Mouse (Mus musculus) thymus, postnatal 10 days (tissue): Measurements from ENCODE around the gene As3mt.

Experiments used
- DNase-seq, 2 experiments: peaks; one replicate each; pipeline ENCODE4 v3.0.0; 2021; ENCODE audit warnings: low spot score in 2 of 2

The As3mt gene

GRCm38 (mm10) chr19:46707296-46708151, at the start of gene As3mt:
Gene As3mt, plus strand, starts transcription at chr19:46707458.
- peak; percentile 52 to 66 for DNase-seq

- DNase-seq = no peak
These were observed 48.9 kb upstream of the As3mt start for GRCm38 (mm10) chr19:46658348-46658747.

GRCm38 (mm10) chr19:46658851-46659250, 48.4 kb upstream of the As3mt start:
- no peak for DNase-seq

GRCm38 (mm10) chr19:46661511-46661910, 45.7 kb upstream of the As3mt start:
- DNase-seq = no peak

DNA sequence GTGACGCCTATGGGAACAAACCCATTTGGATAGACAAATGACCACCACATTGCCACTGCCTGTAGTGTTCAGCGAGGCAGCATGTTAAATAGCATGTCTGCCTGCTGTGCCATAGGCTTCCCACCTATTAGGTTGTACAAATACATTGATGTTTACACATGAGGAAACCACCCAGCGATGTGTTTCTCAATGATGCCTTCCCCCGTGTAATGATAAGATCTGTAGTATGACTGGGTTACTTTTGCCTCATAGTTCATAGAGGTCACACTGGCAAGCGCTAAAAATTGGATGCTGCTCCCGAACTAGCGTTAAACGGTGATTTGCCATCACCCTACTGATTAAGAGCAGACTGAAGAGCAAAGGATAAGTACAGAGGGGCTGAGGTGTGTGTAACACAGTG, 45.0 kb upstream of the As3mt start:
- DNase-seq = no peak

GRCm38 (mm10) chr19:46662784-46663183, 44.5 kb upstream of the As3mt start:
- no peak for DNase-seq

GRCm38 (mm10) chr19:46665474-46665873, 41.8 kb upstream of the As3mt start:
- no peak for DNase-seq

DNA sequence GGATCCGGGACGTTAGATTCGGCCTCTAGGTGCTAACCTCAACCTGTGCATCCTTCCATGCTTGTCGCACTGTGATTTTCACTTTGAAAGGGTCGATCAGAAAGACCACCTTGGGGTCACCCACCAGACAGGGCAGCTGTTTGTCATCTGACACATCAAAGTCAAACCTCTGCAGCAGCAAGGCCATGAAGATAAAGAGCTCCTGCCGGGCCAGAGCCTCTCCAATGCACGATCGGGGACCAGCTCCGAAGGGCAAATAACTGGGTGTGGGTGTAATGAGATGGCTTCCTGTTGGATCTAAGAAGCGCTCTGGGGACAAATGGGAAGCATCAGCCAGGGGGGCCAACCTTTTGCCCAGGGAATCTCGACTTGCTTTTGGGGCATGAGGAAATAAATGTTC, 40.0 kb upstream of the As3mt start:
- DNase-seq = no peak

DNA sequence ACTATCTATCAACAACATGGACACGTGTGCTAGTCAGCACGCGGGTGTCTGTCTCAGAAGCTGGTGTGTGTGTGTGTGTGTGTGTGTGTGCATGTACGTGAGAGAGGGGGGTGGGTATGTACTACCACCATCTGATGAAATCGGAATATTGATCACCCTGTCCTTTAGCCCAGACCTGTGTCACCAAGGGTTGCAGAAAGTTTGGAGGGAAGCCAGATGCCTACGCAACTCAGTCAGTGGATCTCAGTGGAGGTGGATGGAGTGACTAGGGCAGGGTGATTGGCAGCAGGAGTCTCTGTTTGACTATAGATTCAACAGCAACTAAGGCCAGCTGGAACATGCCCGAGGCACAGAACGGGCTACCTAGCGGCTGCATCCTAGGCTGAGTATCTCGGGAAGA, 39.0 kb upstream of the As3mt start:
- no peak for DNase-seq

GRCm38 (mm10) chr19:46669802-46670201, 37.5 kb upstream of the As3mt start:
- DNase-seq = no peak

DNA sequence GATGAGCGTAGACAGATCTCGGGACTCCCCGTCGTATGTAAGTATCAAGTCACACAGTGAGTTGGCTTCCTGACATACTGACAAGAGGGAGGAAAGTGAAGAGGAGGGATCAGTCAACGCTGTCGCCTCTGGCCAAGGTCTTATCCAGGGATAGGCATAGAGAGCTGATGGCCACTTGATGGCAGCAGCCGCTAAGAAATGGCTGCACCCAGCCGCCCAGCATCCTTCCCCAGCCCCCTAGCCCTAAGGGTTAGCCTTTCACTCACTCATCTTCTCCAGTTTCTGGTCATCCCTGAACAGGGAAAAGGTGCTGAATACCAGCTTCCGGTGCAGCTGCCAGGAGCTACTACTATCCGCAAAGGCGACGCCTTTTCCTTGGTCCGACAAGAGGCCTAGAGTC, 36.6 kb upstream of the As3mt start:
- peak; percentile 18 to 57 for DNase-seq

- no peak for DNase-seq
These were observed 34.4 kb upstream of the As3mt start, which contains the start of gene Cyp17a1 for GRCm38 (mm10) chr19:46672766-46673418. Gene Cyp17a1, minus strand, starts transcription at chr19:46673172.

DNA sequence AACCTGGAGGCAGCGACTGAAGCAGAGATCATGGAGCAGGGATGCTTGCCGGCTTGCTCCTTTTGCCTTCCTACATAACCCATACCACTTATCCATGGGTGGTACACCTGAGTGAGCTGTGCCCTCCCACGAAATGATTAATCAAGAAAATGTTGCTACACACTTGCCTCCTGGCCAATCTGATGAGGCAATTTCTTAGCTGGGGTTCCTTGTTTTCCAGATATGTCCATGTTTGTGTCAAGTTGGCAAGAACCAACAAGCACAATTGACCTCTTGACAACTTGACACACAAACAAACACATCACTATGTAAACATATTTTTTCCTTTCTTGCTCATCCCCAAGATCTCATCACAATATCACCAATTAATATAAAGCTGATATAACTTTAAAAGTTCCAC, 31.6 kb upstream of the As3mt start:
- DNase-seq = no peak

GRCm38 (mm10) chr19:46679720-46680383, 27.4 kb upstream of the As3mt start:
- DNase-seq = no peak

DNA sequence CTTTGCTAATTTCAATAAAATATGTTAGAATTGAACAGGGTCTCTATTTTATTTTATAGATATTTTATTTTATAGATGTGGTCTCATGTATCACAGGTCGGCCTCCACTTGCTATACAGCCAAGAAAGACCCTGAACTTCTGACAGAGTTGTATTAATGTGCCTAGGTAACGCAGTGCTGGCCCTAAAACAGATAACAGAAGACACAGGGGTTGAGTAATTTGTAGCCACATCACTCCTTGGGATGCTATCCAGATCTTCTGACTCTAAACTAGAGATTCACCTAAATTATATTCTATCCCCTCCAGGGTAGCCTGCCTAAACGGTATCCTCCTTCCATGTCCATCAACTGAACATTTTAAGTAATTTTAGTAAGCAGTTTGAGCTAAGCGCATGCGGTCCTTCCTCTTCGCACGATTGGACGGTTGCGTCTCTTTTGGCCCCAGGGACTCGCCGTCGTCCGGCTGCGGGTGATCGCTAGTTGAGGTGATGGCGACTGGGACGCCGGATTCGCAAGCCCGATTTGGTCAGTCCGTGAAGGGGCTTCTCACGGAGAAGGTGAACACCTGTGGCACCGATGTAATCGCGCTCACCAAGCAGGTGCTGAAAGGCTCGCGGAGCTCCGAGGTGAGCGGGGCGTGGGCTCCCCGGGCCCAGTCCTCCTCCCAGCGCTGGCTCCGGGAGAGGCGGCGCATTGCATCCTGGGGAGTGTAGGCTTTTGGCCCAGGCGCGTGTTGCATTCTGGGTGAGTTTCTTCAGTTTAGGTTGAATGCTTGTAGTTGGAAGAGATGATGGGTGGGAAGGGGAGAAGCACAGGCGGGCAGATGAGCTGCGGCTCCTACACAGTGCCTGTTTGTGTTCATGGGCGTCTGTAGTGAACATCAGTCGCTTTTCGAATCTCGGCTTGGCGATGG, 17.5 kb upstream of the As3mt start, which contains the start of gene Borcs7:
Gene Borcs7, plus strand, starts transcription at position 447 of the 913 bp plus-strand sequence.
- peak; percentile 71 to 73 for DNase-seq

GRCm38 (mm10) chr19:46690387-46690786, 16.9 kb upstream of the As3mt start:
- no peak for DNase-seq

DNA sequence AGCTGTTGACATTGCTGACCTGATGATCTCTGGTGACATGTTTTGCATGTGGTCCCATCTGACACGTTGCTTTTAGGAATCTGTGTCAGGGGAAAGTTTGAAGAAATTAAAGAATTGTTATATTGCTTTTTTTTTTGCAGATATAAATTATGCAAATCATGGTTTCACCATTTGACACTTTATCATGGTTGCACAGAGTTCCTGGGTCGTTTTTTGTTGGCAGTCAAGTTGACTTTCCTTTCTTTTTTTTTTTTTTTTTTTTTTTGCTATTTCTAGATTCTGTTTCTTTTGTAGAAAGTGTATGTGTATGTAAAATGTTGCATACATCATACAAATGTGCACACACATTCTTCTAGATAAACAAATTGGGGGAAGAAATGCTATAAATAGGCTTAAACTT, 16.2 kb upstream of the As3mt start:
- DNase-seq = no peak

- DNase-seq = no peak
These were observed 14.1 kb upstream of the As3mt start for GRCm38 (mm10) chr19:46693146-46693545.

GRCm38 (mm10) chr19:46696482-46696881, 10.8 kb upstream of the As3mt start:
- DNase-seq = no peak

GRCm38 (mm10) chr19:46696943-46697342, 10.3 kb upstream of the As3mt start:
- no peak for DNase-seq

DNA sequence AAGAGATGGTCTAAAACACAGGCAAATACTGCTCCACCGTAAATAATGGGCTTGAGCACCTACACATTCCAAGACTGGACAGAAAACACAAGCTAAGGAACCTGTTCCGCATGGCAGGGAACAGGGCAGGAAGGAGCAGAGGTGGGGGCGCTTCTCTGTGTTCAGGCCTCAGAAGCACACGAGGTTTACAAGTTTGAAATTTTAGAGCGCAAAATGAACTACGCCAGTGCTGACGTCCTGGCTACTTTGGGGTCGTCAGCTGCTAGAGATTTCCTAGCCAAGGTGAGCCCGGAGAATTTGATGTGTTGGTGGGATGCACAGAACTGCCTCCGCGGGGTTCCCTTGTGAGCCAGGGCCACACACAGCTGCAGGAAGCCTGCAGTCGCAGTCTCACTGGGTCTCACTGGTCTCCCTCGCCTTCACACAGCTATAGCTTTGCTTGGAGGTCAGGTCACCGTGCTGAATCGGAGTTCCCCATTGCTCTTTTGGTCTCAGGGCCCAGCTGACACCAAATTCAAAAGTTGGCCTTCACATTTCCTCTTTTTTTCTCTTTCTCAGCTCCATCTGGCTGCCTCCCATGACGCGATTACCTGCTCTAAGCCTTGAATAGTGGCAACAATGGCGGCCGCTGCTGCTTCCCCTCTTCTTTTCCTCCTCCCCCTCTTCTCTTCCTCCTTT, 9.3 kb upstream of the As3mt start:
- DNase-seq = no peak
